Mouse (Mus musculus): ENCODE measurements around the gene Mybpc3. TPM values are rescaled to one million over a fixed set of nuclear protein-coding genes. Genes with fewer than 3 reads are reported as not detected.
A peak's percentile ranks its signal among the peaks of the same experiment; 100 is the strongest.

The Mybpc3 gene
- polyA plus RNA-seq, 1 experiment from 2014 or later = not detected

DNA sequence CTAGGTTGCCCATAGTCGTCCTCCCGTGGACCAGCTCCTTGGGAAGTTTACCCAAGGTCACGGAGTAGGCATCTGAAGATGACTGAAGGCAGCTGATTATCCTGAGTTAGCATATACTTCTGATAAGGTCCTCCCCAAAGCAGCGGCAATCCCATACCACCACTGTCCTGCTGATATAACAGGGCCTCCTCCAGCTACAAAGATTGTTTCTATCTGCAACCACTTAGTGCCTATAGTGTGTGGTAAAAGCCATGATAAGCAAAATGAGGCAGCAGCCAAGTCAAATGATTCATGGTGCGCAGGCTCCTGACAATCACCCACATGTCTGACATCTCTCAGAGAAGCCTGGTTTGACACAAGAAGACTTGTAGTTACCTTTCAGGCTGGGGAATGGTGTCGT is 47.0 kb downstream of the Mybpc3 start:
- no peak overlapping the region for H3K27ac ChIP-seq (ENCODE audit: low read length)
- H3K9ac ChIP-seq (ENCODE audit: low read depth, low read length) = no peak overlapping the region
- no peaks in the 10 kb centered on the region for H3K4me1 ChIP-seq (ENCODE audit: control insufficient read depth, insufficient read depth, low read length)
- no peaks in the 10 kb centered on the region for H3K9me3 ChIP-seq (ENCODE audit: control insufficient read depth, low read length)
- 89% methylated on average over 6 of the region's 6 CpGs for WGBS
- ATAC-seq = no peak
- no peaks in the 10 kb centered on the region for H3K27me3 ChIP-seq (replicated peaks; ENCODE audit: control insufficient read depth, insufficient read depth, low read length)
- peaks cover 12% of the 10 kb centered on the region for H3K36me3 ChIP-seq (ENCODE audit: control insufficient read depth, insufficient read depth, low read length)
- H3K4me2 ChIP-seq (ENCODE audit: low read depth, low read length) = no peak overlapping the region
- H3K4me3 ChIP-seq (ENCODE audit: low read length) = no peak overlapping the region

DNA sequence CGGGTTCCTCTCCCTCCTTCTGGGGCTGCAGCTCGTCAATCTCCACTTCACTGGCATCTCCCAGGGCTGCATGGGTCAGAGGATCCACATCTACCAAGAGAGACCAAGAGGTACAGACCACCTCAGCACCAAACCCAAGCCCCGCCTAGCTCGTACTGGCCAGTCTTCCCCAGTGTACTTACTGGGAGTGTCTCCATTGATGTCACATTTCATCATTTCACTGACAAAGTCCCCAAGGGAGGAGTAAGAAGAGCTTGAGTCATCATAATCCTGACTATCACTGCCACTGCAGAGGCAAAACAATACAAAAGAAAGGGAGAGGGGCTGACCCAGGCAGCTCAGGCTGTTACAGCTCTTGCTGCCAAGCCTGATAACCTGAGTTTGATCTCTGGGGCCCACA is 49.7 kb downstream of the Mybpc3 start:
- Histone ChIP-seq H3K4me2 (ENCODE audit: low read depth, low read length) (no peak overlapping the region), H3K27me3 (replicated peaks; ENCODE audit: control insufficient read depth, insufficient read depth, low read length) (no peaks in the 10 kb centered on the region), H3K9ac (ENCODE audit: low read depth, low read length) (no peak overlapping the region), H3K36me3 (ENCODE audit: control insufficient read depth, insufficient read depth, low read length) (peaks cover 12% of the 10 kb centered on the region), H3K27ac (ENCODE audit: low read length) (no peak overlapping the region), H3K4me3 (ENCODE audit: low read length) (no peak overlapping the region), H3K9me3 (ENCODE audit: control insufficient read depth, low read length) (no peaks in the 10 kb centered on the region), H3K4me1 (ENCODE audit: control insufficient read depth, insufficient read depth, low read length) (no peaks in the 10 kb centered on the region)
- 63% methylated on average over 4 of the region's 4 CpGs for WGBS
- no peak for ATAC-seq

DNA sequence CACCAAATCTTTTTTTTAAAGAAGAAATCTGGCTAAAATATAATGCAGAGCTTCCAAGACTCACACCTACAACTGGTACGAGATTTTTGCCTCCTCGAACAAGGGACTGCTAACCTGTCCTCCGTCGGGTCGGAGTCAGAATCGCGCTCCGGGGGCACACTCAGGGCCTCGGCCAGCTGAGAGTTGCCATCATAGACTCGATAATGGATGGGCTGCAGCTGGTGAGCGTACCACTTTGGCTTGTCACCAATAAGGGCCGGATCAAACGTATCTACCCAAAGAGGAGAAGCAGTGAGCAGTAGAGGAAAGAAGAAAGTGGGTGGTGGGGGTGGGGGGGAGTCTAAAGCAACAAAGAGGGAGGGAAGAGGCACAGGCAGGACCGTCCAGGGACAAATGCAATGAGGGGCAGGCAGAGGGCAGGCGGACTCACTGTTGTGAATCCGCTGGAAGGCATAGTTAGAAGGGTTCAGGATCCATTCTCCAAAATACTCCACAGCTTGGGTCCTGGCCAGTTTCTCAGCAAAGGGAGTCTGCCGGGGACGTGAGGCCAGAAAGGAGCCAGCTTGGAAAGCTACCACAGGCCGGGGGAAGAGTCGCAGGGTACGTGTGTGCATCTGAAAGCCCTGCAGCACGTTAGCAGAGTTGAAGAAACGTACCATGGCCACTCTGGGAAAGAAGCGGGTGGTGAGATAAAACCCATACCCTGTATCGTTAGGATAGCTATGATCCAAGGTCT is 51.8 kb downstream of the Mybpc3 start:
- Histone ChIP-seq H3K4me1 (ENCODE audit: control insufficient read depth, insufficient read depth, low read length) (no peaks in the 10 kb centered on the region), H3K27me3 (replicated peaks; ENCODE audit: control insufficient read depth, insufficient read depth, low read length) (no peaks in the 10 kb centered on the region), H3K4me2 (ENCODE audit: low read depth, low read length) (no peak overlapping the region), H3K36me3 (ENCODE audit: control insufficient read depth, insufficient read depth, low read length) (peaks cover 8% of the 10 kb centered on the region; the same call in 1 of the 2 replicates), H3K4me3 (ENCODE audit: low read length) (no peak overlapping the region), H3K9me3 (ENCODE audit: control insufficient read depth, low read length) (no peaks in the 10 kb centered on the region), H3K9ac (ENCODE audit: low read depth, low read length) (no peak overlapping the region), H3K27ac (ENCODE audit: low read length) (no peak overlapping the region)
- ATAC-seq = no peak
- WGBS = 87% methylated on average over 25 of the region's 25 CpGs

DNA sequence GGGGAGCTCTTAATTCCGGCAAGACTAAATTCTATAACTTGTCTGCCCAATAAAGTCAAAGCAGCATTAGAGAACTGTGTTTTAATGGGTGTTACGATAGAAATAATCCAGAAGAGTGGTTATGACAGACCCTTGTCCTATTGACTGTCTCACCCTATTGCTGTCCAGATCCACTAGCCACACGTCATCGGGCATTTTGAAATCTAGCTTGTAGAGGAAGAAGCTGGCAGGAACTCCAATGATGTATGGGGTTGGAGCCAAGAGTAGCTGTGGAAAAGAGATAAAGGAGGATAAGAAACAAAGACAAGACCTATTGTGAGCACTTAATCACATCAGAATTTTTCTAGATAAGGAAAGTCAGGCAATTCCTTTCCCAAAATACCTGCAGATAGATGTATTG is 57.5 kb downstream of the Mybpc3 start:
- Histone ChIP-seq H3K4me1 (ENCODE audit: control insufficient read depth, insufficient read depth, low read length) (no peaks in the 10 kb centered on the region), H3K9me3 (ENCODE audit: control insufficient read depth, low read length) (no peaks in the 10 kb centered on the region), H3K9ac (ENCODE audit: low read depth, low read length) (no peak overlapping the region), H3K27me3 (replicated peaks; ENCODE audit: control insufficient read depth, insufficient read depth, low read length) (no peaks in the 10 kb centered on the region), H3K27ac (ENCODE audit: low read length) (no peak overlapping the region), H3K4me2 (ENCODE audit: low read depth, low read length) (no peak overlapping the region), H3K4me3 (ENCODE audit: low read length) (no peak overlapping the region), H3K36me3 (ENCODE audit: control insufficient read depth, insufficient read depth, low read length) (peaks cover 8% of the 10 kb centered on the region; the same call in 1 of the 2 replicates)
- ATAC-seq = no peak
- 93% methylated on average over 4 of the region's 4 CpGs for WGBS

DNA sequence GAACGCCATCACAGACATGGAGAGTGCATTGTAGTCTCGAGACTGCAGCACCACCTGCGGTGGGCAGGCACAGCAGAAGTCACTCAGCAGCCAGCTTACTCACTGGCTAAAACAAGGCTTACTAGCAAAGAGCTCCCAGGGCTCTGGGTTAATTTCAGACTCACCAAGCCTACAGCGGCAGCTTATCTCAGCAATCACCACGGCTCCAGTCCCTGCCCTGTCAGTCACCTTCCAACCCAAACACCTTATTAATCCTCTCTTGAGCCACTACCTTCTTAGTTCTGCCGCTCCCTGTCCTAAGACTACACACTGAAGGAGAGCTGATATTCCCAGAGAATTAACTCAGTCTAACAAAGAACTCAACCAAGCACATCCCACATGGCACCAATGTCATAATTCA is 58.3 kb downstream of the Mybpc3 start:
- Histone ChIP-seq H3K4me1 (ENCODE audit: control insufficient read depth, insufficient read depth, low read length) (no peaks in the 10 kb centered on the region), H3K4me3 (ENCODE audit: low read length) (no peak overlapping the region), H3K9ac (ENCODE audit: low read depth, low read length) (no peak overlapping the region), H3K27me3 (replicated peaks; ENCODE audit: control insufficient read depth, insufficient read depth, low read length) (no peaks in the 10 kb centered on the region), H3K27ac (ENCODE audit: low read length) (no peak overlapping the region), H3K4me2 (ENCODE audit: low read depth, low read length) (no peak overlapping the region), H3K36me3 (ENCODE audit: control insufficient read depth, insufficient read depth, low read length) (peaks cover 8% of the 10 kb centered on the region; the same call in 1 of the 2 replicates), H3K9me3 (ENCODE audit: control insufficient read depth, low read length) (no peaks in the 10 kb centered on the region)
- WGBS = 62% methylated on average over 6 of the region's 6 CpGs
- ATAC-seq = no peak

DNA sequence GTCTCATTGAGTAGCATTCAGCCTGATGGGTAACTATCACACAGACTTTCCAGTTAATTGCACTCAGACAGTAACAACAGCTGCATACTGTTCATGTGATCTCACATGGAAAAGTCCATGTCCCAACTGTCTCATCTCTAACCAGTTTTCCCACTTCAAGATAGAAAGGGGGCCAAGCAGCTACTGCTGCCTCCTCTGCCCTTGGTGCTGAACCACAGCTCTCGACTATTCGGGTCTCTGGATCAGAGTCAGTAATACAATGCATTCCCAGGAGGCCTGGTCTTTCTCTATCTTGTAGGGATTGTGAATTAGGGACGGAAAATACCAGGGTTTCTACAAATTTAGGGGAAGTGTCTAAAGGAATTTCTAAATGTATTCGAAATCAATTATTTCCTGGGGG is 61.9 kb downstream of the Mybpc3 start:
- no peak for ATAC-seq
- peaks cover 8% of the 10 kb centered on the region; the same call in 1 of the 2 replicates for H3K36me3 ChIP-seq (ENCODE audit: control insufficient read depth, insufficient read depth, low read length)
- peaks cover 4% of the 10 kb centered on the region for H3K4me1 ChIP-seq (ENCODE audit: control insufficient read depth, insufficient read depth, low read length)
- no peak overlapping the region for H3K4me2 ChIP-seq (ENCODE audit: low read depth, low read length)
- no peak overlapping the region for H3K27ac ChIP-seq (ENCODE audit: low read length)
- H3K9me3 ChIP-seq (ENCODE audit: control insufficient read depth, low read length) = no peaks in the 10 kb centered on the region
- no peaks in the 10 kb centered on the region for H3K27me3 ChIP-seq (replicated peaks; ENCODE audit: control insufficient read depth, insufficient read depth, low read length)
- H3K9ac ChIP-seq (ENCODE audit: low read depth, low read length) = no peak overlapping the region
- H3K4me3 ChIP-seq (ENCODE audit: low read length) = no peak overlapping the region
- 38% methylated on average over 4 of the region's 4 CpGs for WGBS

DNA sequence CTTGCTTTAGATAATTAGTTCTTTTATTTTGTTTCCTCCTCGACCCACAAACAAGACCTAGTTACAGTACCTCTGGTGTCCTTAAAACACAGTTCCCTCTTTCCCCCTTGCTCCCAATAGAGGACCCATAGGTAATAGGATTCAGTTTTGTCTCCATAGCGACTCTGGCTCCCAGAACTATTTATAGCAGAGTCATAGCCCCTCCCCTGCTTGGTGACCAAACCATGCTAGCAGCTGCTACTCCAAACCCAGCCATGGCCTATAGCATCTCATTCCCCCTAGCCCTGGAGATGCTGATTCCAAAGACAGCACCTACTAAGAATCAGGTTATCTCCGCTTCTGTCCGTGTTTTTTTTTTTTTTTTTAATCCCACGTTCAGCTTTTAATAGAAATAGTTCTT is 62.8 kb downstream of the Mybpc3 start:
- peaks cover 8% of the 10 kb centered on the region; the same call in 1 of the 2 replicates for H3K36me3 ChIP-seq (ENCODE audit: control insufficient read depth, insufficient read depth, low read length)
- no peak overlapping the region for H3K4me2 ChIP-seq (ENCODE audit: low read depth, low read length)
- H3K27me3 ChIP-seq (replicated peaks; ENCODE audit: control insufficient read depth, insufficient read depth, low read length) = no peaks in the 10 kb centered on the region
- peaks cover 4% of the 10 kb centered on the region for H3K4me1 ChIP-seq (ENCODE audit: control insufficient read depth, insufficient read depth, low read length)
- ATAC-seq = no peak
- no peak overlapping the region for H3K4me3 ChIP-seq (ENCODE audit: low read length)
- 59% methylated on average over 5 of the region's 5 CpGs for WGBS
- H3K9ac ChIP-seq (ENCODE audit: low read depth, low read length) = no peak overlapping the region
- H3K9me3 ChIP-seq (ENCODE audit: control insufficient read depth, low read length) = no peaks in the 10 kb centered on the region
- H3K27ac ChIP-seq (ENCODE audit: low read length) = no peak overlapping the region

DNA sequence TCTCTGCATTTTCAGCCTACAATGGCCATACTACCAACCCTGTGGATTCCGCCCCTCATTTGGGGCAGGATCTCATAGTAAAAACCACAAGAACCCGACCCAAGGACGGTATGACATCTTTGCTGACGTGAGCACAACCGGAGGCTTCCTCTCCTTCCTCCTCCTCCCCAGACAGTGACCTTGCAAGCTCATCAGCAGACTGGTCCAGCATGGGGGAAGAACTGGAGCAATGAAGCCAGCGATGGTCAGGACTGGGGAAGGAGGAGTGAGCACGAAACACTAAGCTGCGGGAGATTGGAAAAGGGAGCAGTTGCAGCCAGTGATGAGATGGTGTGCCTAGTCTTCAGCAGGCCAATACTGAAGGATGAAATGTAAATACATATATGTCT is 64.1 kb downstream of the Mybpc3 start:
- Histone ChIP-seq H3K27ac (ENCODE audit: low read length) (no peak overlapping the region), H3K9me3 (ENCODE audit: control insufficient read depth, low read length) (no peaks in the 10 kb centered on the region), H3K4me1 (ENCODE audit: control insufficient read depth, insufficient read depth, low read length) (peaks cover 4% of the 10 kb centered on the region), H3K36me3 (ENCODE audit: control insufficient read depth, insufficient read depth, low read length) (peaks cover 4% of the 10 kb centered on the region; the same call in 1 of the 2 replicates), H3K4me2 (ENCODE audit: low read depth, low read length) (peak overlapping the region; percentile 83), H3K4me3 (ENCODE audit: low read length) (peak overlapping the region; percentile 93), H3K9ac (ENCODE audit: low read depth, low read length) (peak overlapping the region; percentile 78), H3K27me3 (replicated peaks; ENCODE audit: control insufficient read depth, insufficient read depth, low read length) (no peaks in the 10 kb centered on the region)
- 9% methylated on average over 8 of the region's 8 CpGs for WGBS
- no peak for ATAC-seq

DNA sequence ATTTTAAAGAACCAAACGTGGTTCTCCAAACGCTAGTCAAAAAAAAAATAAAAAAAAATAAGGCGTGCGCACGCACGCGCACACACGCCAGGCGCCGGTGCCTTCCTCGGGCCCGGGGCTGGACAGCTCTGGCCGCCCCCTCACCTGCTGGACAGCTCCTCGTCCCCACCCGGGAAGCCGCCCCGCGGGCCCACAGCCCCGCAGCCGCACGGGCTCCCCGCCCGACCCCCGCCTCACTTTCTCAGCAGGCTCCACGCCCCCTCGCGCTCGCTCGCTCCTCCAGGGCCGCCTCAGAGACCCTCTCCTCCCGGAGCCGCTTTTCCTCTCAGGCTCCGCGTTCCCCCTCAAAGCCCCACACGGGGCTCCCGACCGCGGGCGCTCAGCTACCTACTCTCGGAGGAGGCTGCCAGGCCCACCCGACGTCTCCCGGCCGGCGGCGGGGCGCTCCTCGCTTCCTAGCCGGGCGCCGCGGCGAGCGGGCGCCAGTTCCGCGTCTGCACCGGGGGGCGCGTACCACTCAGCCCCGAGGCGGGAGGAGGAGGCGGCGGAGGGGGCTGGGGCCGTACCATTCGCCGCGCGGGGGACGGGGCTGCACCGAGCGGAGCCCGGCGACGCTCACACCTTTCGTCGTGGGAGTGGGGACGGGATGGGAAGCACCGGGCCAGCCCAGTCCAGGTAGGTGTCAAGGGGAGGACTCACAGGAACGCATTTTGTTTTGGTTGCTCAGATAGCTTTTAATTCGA is 64.6 kb downstream of the Mybpc3 start:
- peak overlapping the region; percentile 64 for H3K27ac ChIP-seq (ENCODE audit: low read length)
- H3K27me3 ChIP-seq (replicated peaks; ENCODE audit: control insufficient read depth, insufficient read depth, low read length) = no peaks in the 10 kb centered on the region
- no peaks in the 10 kb centered on the region for H3K9me3 ChIP-seq (ENCODE audit: control insufficient read depth, low read length)
- H3K4me1 ChIP-seq (ENCODE audit: control insufficient read depth, insufficient read depth, low read length) = peaks cover 4% of the 10 kb centered on the region
- H3K4me2 ChIP-seq (ENCODE audit: low read depth, low read length) = peak overlapping the region; percentile 83
- H3K9ac ChIP-seq (ENCODE audit: low read depth, low read length) = peak overlapping the region; percentile 78
- WGBS = under 1% methylated on average over 81 of the region's 81 CpGs
- peaks cover 4% of the 10 kb centered on the region; the same call in 1 of the 2 replicates for H3K36me3 ChIP-seq (ENCODE audit: control insufficient read depth, insufficient read depth, low read length)
- peak; percentile 97 for ATAC-seq
- peak overlapping the region; percentile 93 for H3K4me3 ChIP-seq (ENCODE audit: low read length)
